Mouse (Mus musculus): ENCODE data around the gene Ldb1. TPM values are rescaled to one million over a fixed set of nuclear protein-coding genes. Genes with fewer than 3 reads are reported as not detected.

The Ldb1 gene
- total RNA-seq, 1 experiment from 2014 or later, result 160 TPM

DNA sequence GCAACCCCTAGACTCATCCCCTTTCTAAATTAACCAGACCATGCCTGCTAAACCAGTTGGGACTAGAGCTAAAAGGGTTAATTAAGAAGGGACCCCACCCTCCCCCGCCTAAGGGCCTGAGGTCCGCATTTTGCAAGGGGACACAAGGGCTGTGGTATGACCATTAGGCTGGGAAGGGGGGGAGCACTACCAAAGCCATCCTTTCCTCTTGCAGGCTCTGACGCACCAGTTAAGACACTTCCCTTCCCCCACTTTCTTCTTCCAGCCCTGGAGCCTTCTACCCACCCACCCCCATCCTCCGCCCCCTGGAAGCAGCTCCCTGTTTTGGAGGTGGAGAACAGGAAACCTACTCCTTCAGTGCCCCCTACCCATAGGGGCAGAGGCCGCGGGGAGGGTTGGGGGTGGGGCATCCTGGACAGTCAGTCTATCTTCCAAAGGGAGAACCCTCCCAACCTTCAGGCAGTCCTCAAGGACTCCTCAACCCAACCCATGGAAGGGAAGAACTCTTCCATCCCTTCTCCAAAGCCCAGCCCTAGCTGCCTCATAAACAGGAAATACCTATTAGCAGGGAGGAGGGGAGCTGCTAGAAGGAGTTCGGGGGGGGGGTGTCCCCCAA, 790 bp upstream of the Ldb1 start:
- ATAC-seq (replicated peaks; ENCODE audit: low read depth, poor library complexity, severe bottlenecking), result no peak

GRCm38 (mm10) chr19:46044271-46044992, 582 bp downstream of the Ldb1 start, which contains the start of gene Pprc1:
Pprc1 (plus strand) TSS chr19:46044886.
- ATAC-seq (replicated peaks; ENCODE audit: low read depth, poor library complexity, severe bottlenecking), result no peak

GRCm38 (mm10) chr19:46043380-46043779, 1.6 kb downstream of the Ldb1 start:
- no peak for ATAC-seq (replicated peaks; ENCODE audit: low read depth, poor library complexity, severe bottlenecking)

DNA sequence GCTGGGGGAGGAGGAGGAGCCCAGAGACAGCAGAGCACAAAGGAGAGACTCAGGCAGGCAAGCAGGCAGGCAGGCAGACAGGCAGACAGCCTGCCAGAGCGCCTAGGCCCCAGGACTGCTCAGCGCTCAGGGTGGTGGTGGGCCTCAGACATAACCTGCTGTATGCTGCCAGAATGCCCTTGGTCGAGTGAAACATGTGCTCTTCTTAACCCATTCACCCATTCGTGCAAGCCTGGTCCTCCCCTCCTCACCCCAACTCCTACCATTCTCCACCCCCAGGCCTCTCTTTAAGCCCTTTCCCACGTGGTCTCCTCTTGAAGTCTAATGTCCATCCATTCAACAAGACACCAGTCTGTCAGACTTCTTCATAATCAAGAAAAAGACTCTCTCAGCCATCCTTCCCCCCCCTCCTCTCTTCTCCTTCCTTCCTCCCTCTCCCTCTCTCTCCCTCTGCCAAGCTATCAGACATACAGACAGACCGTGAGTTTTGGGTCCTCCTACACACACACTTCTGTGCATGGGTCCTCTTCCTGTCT, 2.5 kb downstream of the Ldb1 start:
- ATAC-seq (replicated peaks; ENCODE audit: low read depth, poor library complexity, severe bottlenecking), result no peak

- ATAC-seq (replicated peaks; ENCODE audit: low read depth, poor library complexity, severe bottlenecking), result peak; percentile 12; the same call in 1 of the 2 replicates
Measured at GRCm38 (mm10) chr19:46041933-46042475, 3.0 kb downstream of the Ldb1 start.

DNA sequence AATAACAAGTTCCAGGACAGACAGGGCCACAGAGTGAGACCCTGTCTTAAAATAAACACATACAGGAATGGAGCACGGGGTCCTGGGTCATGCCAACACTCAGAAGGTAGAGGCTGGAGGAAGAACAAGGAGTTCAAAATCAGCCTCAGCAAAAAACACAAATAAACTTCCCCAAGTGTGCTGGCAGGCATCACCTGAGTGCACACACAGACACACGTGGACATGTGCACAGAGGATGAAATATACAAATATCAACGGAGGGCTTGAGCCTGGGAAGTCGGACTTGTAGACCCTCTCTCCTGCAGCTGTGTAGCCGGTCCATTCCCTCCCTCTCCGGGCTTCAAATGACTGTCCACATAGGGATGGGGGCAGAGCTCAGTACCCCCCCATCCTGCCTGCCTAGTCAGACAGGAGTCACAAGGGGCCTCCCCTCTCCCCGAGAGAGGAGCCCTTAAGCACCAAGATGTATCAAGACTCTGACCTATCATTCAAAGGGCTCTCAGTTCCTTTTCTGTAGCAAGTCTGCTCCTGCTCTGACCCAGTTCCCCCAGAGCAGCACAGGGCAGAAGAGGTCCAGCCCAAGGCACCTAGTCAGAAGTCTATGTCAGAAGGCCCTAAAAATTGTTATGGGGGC, 3.6 kb downstream of the Ldb1 start:
- no peak for ATAC-seq (replicated peaks; ENCODE audit: low read depth, poor library complexity, severe bottlenecking)

GRCm38 (mm10) chr19:46040149-46040902, 4.7 kb downstream of the Ldb1 start:
- ATAC-seq (replicated peaks; ENCODE audit: low read depth, poor library complexity, severe bottlenecking), result no peak

DNA sequence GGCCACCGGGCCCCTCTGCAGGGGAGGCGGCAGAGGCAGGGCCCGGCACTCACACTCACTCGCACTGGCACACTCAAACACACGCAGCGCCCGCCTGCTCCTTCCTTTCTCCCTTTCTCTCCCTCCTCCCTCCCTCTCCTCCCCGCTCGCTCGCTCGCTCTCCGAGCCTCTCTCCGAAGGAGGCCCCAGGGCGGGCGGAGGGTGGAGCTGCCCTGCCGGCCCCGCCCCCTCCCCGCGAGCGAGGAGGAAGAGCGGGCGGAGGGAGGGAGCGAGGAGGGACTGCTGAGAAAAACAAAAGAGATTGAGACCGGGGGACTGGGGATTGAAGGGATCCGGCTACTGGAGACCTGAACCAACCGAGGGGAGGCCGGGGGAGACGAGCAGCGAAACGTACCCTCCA, 5.5 kb downstream of the Ldb1 start:
- peak; percentile 71 for ATAC-seq (replicated peaks; ENCODE audit: low read depth, poor library complexity, severe bottlenecking)

DNA sequence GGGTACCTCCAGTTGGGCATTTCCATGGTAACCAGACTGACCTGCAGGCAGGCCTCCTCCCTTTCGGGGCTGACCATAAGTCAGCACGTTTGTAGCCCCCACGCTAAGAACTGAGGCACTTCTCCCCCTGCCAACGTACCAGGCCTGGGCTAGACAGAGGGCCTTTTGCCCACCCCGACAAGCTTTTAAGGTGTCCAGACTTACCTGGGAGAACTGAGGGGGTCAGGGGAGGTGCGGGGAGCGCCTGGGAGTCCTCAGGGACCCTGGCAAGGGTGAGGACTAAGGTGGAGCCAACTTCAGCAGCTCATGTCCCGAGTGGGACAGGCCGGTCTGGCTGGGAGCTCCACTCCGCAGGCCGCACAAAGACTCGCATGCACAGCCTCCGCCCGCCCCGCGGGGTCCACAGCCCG, 6.2 kb downstream of the Ldb1 start:
- ATAC-seq (replicated peaks; ENCODE audit: low read depth, poor library complexity, severe bottlenecking), result no peak

GRCm38 (mm10) chr19:46037925-46038850, 6.8 kb downstream of the Ldb1 start:
- no peak for ATAC-seq (replicated peaks; ENCODE audit: low read depth, poor library complexity, severe bottlenecking)

DNA sequence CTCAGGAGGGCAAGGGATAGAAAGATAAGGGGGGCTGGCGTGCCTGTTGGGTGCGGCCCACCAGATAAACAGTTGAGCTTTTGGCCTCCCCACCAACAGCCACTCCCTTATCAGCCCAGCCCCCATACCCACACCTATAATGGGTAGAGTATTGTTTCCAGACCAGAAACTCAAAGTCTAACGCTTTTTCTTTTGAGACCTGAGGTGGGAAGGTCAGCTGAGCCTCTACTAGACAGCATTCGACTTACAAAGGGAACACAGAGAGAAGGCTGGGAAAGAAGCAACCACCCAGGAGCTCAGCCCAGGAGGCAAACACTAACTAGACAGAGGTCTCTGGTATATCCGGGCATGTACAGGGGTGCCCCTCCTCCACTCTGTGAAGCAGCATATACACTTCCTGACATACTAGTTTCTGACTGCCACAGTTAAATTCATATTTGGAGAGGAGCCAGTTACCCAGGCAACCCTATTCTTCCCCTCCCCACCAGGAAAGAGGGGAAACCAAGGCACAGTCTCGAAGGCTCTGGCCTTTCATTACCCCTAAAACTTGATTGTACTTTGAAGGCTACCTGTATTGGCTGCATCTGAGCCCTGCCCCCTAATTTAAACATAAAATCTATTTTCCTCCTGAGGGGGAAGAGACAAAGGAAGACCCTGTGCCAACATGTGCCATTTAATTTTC, 7.6 kb downstream of the Ldb1 start:
- peak; percentile 16 for ATAC-seq (replicated peaks; ENCODE audit: low read depth, poor library complexity, severe bottlenecking)

DNA sequence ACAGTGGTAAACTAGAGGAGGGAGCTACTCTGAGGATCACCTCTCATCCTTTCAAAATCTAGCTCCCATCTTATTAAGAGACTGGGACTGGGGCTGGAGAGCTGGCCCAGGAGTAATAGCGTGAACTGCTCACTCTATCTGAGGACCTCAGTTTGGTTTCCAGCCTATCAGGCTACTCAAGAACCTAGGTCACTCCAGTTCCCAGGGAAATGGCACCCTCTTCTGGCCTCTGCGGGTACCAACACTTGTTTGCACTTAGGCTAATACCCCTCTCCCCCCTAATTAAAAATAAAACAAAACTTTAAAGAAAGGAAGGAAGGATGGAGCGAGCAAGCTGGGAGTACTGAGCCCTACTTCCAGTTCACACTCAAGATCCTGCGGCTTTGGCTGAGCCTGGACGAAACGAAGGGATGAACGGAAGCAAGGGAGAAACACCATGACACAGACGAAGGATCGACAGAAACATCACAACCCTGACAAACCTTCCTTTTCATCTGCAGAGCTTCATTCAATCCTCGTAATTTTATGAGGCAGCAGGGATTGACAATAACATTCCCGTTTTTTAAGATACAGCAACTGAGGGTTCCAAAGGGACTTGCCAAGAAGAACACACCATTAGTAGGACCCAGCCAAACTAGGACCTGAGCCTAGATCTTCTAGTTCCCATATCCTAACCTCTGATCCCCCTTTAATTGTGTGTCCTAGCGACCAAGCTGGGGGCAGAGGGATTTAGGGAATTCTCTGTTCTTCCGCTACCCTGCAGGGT, 8.4 kb downstream of the Ldb1 start:
- ATAC-seq (replicated peaks; ENCODE audit: low read depth, poor library complexity, severe bottlenecking), result no peak

GRCm38 (mm10) chr19:46035971-46036370, 9.0 kb downstream of the Ldb1 start:
- no peak for ATAC-seq (replicated peaks; ENCODE audit: low read depth, poor library complexity, severe bottlenecking)

GRCm38 (mm10) chr19:46033911-46034310, 11.1 kb downstream of the Ldb1 start:
- ATAC-seq (replicated peaks; ENCODE audit: low read depth, poor library complexity, severe bottlenecking), result no peak

- no peak for ATAC-seq (replicated peaks; ENCODE audit: low read depth, poor library complexity, severe bottlenecking)
Measured at GRCm38 (mm10) chr19:46032731-46033510, 12.1 kb downstream of the Ldb1 start.

- no peak for ATAC-seq (replicated peaks; ENCODE audit: low read depth, poor library complexity, severe bottlenecking)
Measured at GRCm38 (mm10) chr19:46031689-46032432, 13.2 kb downstream of the Ldb1 start.

Measured in common myeloid progenitor, adult 5-6 weeks (primary cell).